Mouse (Mus musculus) gastrocnemius, postnatal 36 days (tissue): Measurements from ENCODE around the gene 5730522E02Rik. TPM values are rescaled to one million over a fixed set of nuclear protein-coding genes. Genes with fewer than 3 reads are reported as not detected.

Experiments
- DNase-seq, 2 experiments: peaks; one replicate each; pipeline ENCODE4 v3.0.0; 2022
- intact Hi-C: fragments of 180-260 bp; cut with DNase I; formaldehyde crosslinking; loops from one replicate; pipeline ENCODE4 v1.15.1; 2025
- total RNA-seq, 2 experiments: library from RNA; stranded (reverse); gene quantifications; 2 replicates each; pipeline ENCODE4 v1.2.3; 2021

5730522E02Rik gene
- total RNA-seq, 2 experiments from 2014 or later: not detected

- intact Hi-C loops: no loop called here
Observed at GRCm38 (mm10) chr11:26061471-26062137, 149.0 kb downstream of the 5730522E02Rik start.

GRCm38 (mm10) chr11:26013527-26013926, 197.0 kb downstream of the 5730522E02Rik start:
- no peak for DNase-seq
- intact Hi-C loops: no loop called here

More at GRCm38 (mm10) chr11:26061471-26062137, 149.0 kb downstream of the 5730522E02Rik start:
- DNase-seq: no peak

GRCm38 (mm10) chr11:26004018-26004417, 206.5 kb downstream of the 5730522E02Rik start:
- intact Hi-C loops: no loop called here
- no peak for DNase-seq

- no peak for DNase-seq
- intact Hi-C loops: no loop called here
Observed at GRCm38 (mm10) chr11:25999738-26000137, 210.8 kb downstream of the 5730522E02Rik start.

GRCm38 (mm10) chr11:25997469-25997868, 213.1 kb downstream of the 5730522E02Rik start:
- intact Hi-C loops: no loop called here
- DNase-seq: no peak

GRCm38 (mm10) chr11:25994128-25994527, 216.4 kb downstream of the 5730522E02Rik start:
- no peak for DNase-seq
- intact Hi-C loops: no loop called here

- intact Hi-C loops: no loop called here
- DNase-seq: no peak
Observed at GRCm38 (mm10) chr11:25992216-25992615, 218.3 kb downstream of the 5730522E02Rik start.

GRCm38 (mm10) chr11:25978736-25979276, 231.8 kb downstream of the 5730522E02Rik start:
- DNase-seq: no peak
- intact Hi-C loops: no loop called here

- intact Hi-C loops: no loop called here
- no peak for DNase-seq
Observed at GRCm38 (mm10) chr11:25941504-25941903, 269.1 kb downstream of the 5730522E02Rik start.

GRCm38 (mm10) chr11:25940716-25941294, 269.8 kb downstream of the 5730522E02Rik start:
- no peak for DNase-seq
- intact Hi-C loops: no loop called here

GRCm38 (mm10) chr11:25926267-25926666, 284.3 kb downstream of the 5730522E02Rik start:
- intact Hi-C loops: no loop called here
- DNase-seq: no peak

- intact Hi-C loops: no loop called here
- DNase-seq: no peak
Observed at GRCm38 (mm10) chr11:25902321-25902720, 308.2 kb downstream of the 5730522E02Rik start.

GRCm38 (mm10) chr11:25901666-25902065, 308.9 kb downstream of the 5730522E02Rik start:
- DNase-seq: no peak
- intact Hi-C loops: no loop called here

GRCm38 (mm10) chr11:25893906-25894305, 316.7 kb downstream of the 5730522E02Rik start:
- intact Hi-C loops: no loop called here
- no peak for DNase-seq

GRCm38 (mm10) chr11:25872983-25873382, 337.6 kb downstream of the 5730522E02Rik start:
- intact Hi-C loops: no loop called here
- DNase-seq: no peak

GRCm38 (mm10) chr11:25872317-25872716, 338.2 kb downstream of the 5730522E02Rik start:
- intact Hi-C loops: no loop called here
- DNase-seq: no peak

- no peak for DNase-seq
- intact Hi-C loops: no loop called here
Observed at GRCm38 (mm10) chr11:25866292-25866691, 344.3 kb downstream of the 5730522E02Rik start.

- peak; percentile 23 to 25 for DNase-seq
- intact Hi-C loops: no loop called here
Observed at GRCm38 (mm10) chr11:25862686-25863085, 347.9 kb downstream of the 5730522E02Rik start.

- no peak for DNase-seq
- intact Hi-C loops: no loop called here
Observed at GRCm38 (mm10) chr11:25856629-25857568, 353.7 kb downstream of the 5730522E02Rik start.

- DNase-seq: no peak
- intact Hi-C loops: no loop called here
Observed at GRCm38 (mm10) chr11:25855794-25856193, 354.8 kb downstream of the 5730522E02Rik start.

- DNase-seq: no peak
- intact Hi-C loops: no loop called here
Observed at GRCm38 (mm10) chr11:25854216-25854615, 356.3 kb downstream of the 5730522E02Rik start.
